ENCODE assay signal across 8 mouse cellular contexts in the genomic region with DNA sequence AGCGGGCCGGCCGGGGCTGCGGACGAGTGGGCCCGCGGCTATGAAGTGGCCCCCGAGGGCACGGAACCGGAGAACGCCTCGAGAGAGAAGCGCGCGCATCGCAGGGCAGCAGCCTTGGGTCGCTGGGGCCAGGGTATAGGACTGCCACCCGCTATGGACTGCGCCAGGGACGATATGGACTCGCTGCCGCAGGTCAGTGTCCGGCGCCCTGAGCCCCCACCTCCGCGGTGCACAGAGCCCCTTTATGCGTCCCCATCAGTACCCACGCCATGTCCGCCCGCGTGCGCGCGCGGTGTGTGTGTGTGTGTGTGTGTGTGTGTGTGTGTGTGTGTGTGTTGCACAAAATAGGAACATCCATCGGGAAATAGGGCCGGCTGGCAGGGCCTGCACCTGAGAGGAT. TPM values are rescaled to one million over a fixed set of nuclear protein-coding genes. Genes with fewer than 3 reads are reported as not detected.
DNase-seq lines count a peak whose midpoint lies in the region; ATAC-seq and TF ChIP-seq lines count a peak whose summit lies in the region.

No protein-coding gene starts in this region.

- 3% methylated on average over 37 of the region's 37 CpGs for WGBS in kidney, adult 2 months
- WGBS in embryonic facial prominence, embryonic 10.5 days, result under 1% methylated on average over 37 of the region's 37 CpGs
- under 1% methylated on average over 31 of the region's 37 CpGs for WGBS in hindbrain, embryonic 14.5 days
- under 1% methylated on average over 37 of the region's 37 CpGs for WGBS in midbrain, embryonic 10.5 days

- H3K27me3 ChIP-seq in kidney, adult 2 months (replicated peaks; ENCODE audit: control insufficient read depth, insufficient read depth, low read length), result no peaks in the 10 kb centered on the region; the same call in 1 of the 2 replicates
- H3K27me3 ChIP-seq in embryonic facial prominence, embryonic 10.5 days (replicated peaks; ENCODE audit: low read depth, poor library complexity, severe bottlenecking), result peaks cover 52% of the 10 kb centered on the region
- H3K27me3 ChIP-seq in hindbrain, embryonic 14.5 days (ENCODE audit: control insufficient read depth, insufficient read depth, low read length), result no peaks in the 10 kb centered on the region
- peaks cover 42% of the 10 kb centered on the region for H3K27me3 ChIP-seq in midbrain, embryonic 10.5 days (ENCODE audit: low read depth, poor library complexity, severe bottlenecking)

- H3K9me3 ChIP-seq in embryonic facial prominence, embryonic 10.5 days, result no peaks in the 10 kb centered on the region
- H3K9me3 ChIP-seq in hindbrain, embryonic 14.5 days (ENCODE audit: control insufficient read depth, low read length), result no peaks in the 10 kb centered on the region
- no peaks in the 10 kb centered on the region for H3K9me3 ChIP-seq in midbrain, embryonic 10.5 days (replicated peaks)

- peak overlapping the region; percentile 97 for H3K9ac ChIP-seq in hindbrain, embryonic 14.5 days

- ATAC-seq in hindbrain, embryonic 14.5 days (ENCODE audit: low FRiP score), result peak; percentile 64; the same call in 1 of the 2 replicates

- TF ChIP-seq POLR2A in kidney, adult 2 months (IDR thresholded peaks at IDR 0.05; ENCODE audit: low read depth, low read length), result no peak

- no peak overlapping the region for H3K27ac ChIP-seq in kidney, adult 2 months (ENCODE audit: insufficient read depth, low read depth, low read length)
- H3K27ac ChIP-seq in embryonic facial prominence, embryonic 10.5 days (replicated peaks), result peak overlapping the region; percentile 59
- peak overlapping the region; percentile 94 for H3K27ac ChIP-seq in hindbrain, embryonic 14.5 days
- peak overlapping the region; percentile 85 for H3K27ac ChIP-seq in midbrain, embryonic 10.5 days (replicated peaks)

- no peaks in the 10 kb centered on the region for H3K4me1 ChIP-seq in kidney, adult 2 months (ENCODE audit: control insufficient read depth, insufficient read depth, low read length)
- H3K4me1 ChIP-seq in embryonic facial prominence, embryonic 10.5 days, result peaks cover 11% of the 10 kb centered on the region; the same call in 1 of the 2 replicates
- H3K4me1 ChIP-seq in hindbrain, embryonic 14.5 days (replicated peaks; ENCODE audit: control insufficient read depth, insufficient read depth, low read length), result peaks cover 30% of the 10 kb centered on the region
- H3K4me1 ChIP-seq in midbrain, embryonic 10.5 days, result peaks cover 25% of the 10 kb centered on the region

- no peaks in the 10 kb centered on the region for H3K36me3 ChIP-seq in kidney, adult 2 months (ENCODE audit: control insufficient read depth, insufficient read depth, low read length)
- no peaks in the 10 kb centered on the region for H3K36me3 ChIP-seq in embryonic facial prominence, embryonic 10.5 days (replicated peaks)
- H3K36me3 ChIP-seq in hindbrain, embryonic 14.5 days (replicated peaks; ENCODE audit: control insufficient read depth, insufficient read depth), result peaks cover 6% of the 10 kb centered on the region; the same call in 1 of the 2 replicates
- no peaks in the 10 kb centered on the region for H3K36me3 ChIP-seq in midbrain, embryonic 10.5 days

- H3K4me3 ChIP-seq in kidney, adult 2 months (ENCODE audit: insufficient read depth, low read depth, low read length), result peak overlapping the region; percentile 11; the same call in 1 of the 2 replicates
- peak overlapping the region; percentile 70 for H3K4me3 ChIP-seq in embryonic facial prominence, embryonic 10.5 days
- peak overlapping the region; percentile 96 for H3K4me3 ChIP-seq in hindbrain, embryonic 14.5 days (replicated peaks; ENCODE audit: low read length)
- peak overlapping the region; percentile 69 for H3K4me3 ChIP-seq in midbrain, embryonic 10.5 days

- no peak for DNase-seq in kidney, adult 2 months
- no peak for DNase-seq in kidney, adult 11 months
- peak; percentile 38 for DNase-seq in embryonic facial prominence, embryonic 10.5 days (ENCODE audit: low spot score)
- DNase-seq in hindbrain, embryonic 14.5 days (ENCODE audit: low spot score), result peak; percentile 28
- DNase-seq in midbrain, embryonic 10.5 days (ENCODE audit: low spot score), result peak; percentile 54
- no peak for DNase-seq in urinary bladder, postnatal 4 days (ENCODE audit: low spot score in 2 of 2)
- no peak for DNase-seq in urinary bladder, adult 18-20 months (ENCODE audit: low spot score in 2 of 2)
- no peak for DNase-seq in ovary, postnatal 14 days (ENCODE audit: low spot score)

- H3K4me2 ChIP-seq in hindbrain, embryonic 14.5 days (replicated peaks), result peak overlapping the region; percentile 86

- no peak for TF ChIP-seq CTCF in kidney, adult 2 months (conservative IDR thresholded peaks at IDR 0.05; ENCODE audit: insufficient read depth, insufficient read length, low read depth, low read length)

RNA-seq across cellular contexts. Expression of gene B3gat1, which starts 0.5 kb away (rescaled TPM):
- polyA plus RNA-seq in kidney, adult 2 months (2012; rRNA removed), result 0.04 and 0.09 TPM in 2 replicates
- polyA plus RNA-seq in embryonic facial prominence, embryonic 10.5 days (2016; fragmentation: Nextera tagmentation; extraction: Ambion mirVana), result 0.61 and 0.69 TPM in 2 replicates
- 54.7 and 64.9 TPM in 2 replicates for polyA plus RNA-seq in hindbrain, embryonic 14.5 days (2014; fragmentation: Nextera tagmentation; extraction: Ambion mirVana)
- 2.2 and 3.6 TPM in 2 replicates for polyA plus RNA-seq in midbrain, embryonic 10.5 days (2016; fragmentation: Nextera tagmentation; extraction: Ambion mirVana)

Comparison
In these comparisons a context has a peak if more than half of its experiments do, and no peak if none do; other contexts are left out.
1. DNase-seq: peak in embryonic facial prominence, embryonic 10.5 days (single experiment), hindbrain, embryonic 14.5 days (single experiment) and midbrain, embryonic 10.5 days (single experiment); none in kidney, adult 2 months (single experiment), kidney, adult 11 months (single experiment), urinary bladder, postnatal 4 days (0 of 2), urinary bladder, adult 18-20 months (0 of 2) and ovary, postnatal 14 days (single experiment).
2. H3K4me3 ChIP-seq: peak in every context shown above with its lines; median percentile 96 in hindbrain, embryonic 14.5 days; 70 in embryonic facial prominence, embryonic 10.5 days; 69 in midbrain, embryonic 10.5 days; 11 in kidney, adult 2 months.
3. RNA of gene B3gat1, which starts 0.5 kb away (polyA plus RNA-seq): 54.7 to 64.9 TPM in hindbrain, embryonic 14.5 days; 2.2 to 3.6 TPM in midbrain, embryonic 10.5 days, 0.61 to 0.69 TPM in embryonic facial prominence, embryonic 10.5 days and 0.04 to 0.09 TPM in kidney, adult 2 months; every median in the first group is over 10 times any median in the second.